Mouse (Mus musculus): Measurements from ENCODE around the gene Spop.
"Not testable (repeated sequence)": the region's sequence is repeated elsewhere in the genome, so short reads cannot be mapped to it uniquely, and the experiment has no call there.

Gene Spop

GRCm38 (mm10) chr11:95495883-95496282 is 82.0 kb downstream of the Spop start:
- no peak for DNase-seq (ENCODE audit: inconsistent ontology term)

GRCm38 (mm10) chr11:95497921-95498320 is 84.0 kb downstream of the Spop start:
- no peak for DNase-seq (ENCODE audit: inconsistent ontology term)

GRCm38 (mm10) chr11:95500412-95500811 is 86.5 kb downstream of the Spop start:
- DNase-seq (ENCODE audit: inconsistent ontology term), result no peak

DNA sequence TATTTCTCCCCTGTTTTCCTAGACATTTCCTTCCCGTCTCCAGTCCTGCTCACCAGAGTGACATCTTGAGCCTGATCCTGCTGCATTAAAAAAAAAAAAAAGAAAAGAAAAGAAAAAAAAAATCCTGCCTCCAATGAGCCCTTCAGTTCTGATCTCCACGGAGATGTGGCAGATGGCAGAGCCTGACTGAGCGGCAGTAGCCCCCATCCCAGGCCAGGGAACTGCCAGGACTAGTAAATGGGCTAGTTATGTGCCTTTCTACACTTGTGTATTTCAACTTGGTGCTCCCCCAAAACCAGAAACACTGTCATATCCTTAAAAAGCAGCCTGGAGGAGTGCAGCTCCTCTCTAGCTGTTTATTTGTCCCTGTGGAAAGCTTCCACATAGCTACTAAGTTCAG is 87.0 kb downstream of the Spop start:
- no peak for DNase-seq (ENCODE audit: inconsistent ontology term)

DNA sequence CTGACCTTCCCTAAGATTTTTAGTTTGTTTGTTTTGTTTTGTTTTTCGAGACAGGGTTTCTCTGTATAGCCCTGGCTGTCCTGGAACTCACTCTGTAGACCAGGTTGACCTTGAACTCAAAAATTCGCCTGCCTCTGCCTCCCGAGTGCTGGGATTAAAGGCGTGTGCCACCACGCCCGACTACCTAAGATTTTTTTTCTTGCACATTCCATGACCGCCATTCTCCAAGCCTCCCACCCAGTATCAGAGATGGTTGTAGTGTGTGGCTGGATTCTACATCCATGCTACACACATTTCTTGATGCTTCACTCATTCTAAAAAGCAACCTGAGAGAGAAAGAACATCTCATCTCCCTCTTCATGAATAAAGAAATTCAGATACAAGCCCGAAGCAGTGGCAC is 87.9 kb downstream of the Spop start:
- not testable (repeated sequence) for DNase-seq (ENCODE audit: inconsistent ontology term)

DNA sequence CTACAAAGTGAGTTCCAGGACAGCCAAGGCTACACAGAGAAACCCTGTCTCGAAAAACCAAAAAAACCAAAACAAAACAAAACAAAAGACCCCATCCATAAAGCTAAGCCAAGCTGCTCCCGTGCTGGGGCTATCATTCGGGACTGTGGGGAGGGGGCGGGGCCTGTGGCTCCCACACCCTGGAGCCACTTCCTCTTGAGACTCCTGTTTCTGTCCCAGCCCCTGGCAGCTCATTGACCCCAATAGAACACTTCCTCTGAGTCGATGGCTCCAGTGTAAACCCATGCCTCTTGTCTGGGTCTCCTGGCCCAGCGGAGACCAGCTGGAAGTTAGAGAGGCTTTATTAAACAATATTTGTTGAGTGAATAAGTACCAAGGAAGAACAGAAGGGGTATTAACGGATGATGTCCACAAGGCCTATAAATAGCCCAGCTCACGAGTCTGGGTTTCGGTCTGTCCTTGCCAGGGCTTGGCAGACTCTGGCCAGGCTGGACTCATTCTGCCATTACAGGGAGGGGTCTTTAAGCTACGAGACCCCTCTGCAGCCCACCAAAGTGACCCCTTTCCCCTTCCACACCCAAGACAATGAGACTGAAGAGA is 89.8 kb downstream of the Spop start:
- peak; percentile 47 for DNase-seq (ENCODE audit: inconsistent ontology term)

DNA sequence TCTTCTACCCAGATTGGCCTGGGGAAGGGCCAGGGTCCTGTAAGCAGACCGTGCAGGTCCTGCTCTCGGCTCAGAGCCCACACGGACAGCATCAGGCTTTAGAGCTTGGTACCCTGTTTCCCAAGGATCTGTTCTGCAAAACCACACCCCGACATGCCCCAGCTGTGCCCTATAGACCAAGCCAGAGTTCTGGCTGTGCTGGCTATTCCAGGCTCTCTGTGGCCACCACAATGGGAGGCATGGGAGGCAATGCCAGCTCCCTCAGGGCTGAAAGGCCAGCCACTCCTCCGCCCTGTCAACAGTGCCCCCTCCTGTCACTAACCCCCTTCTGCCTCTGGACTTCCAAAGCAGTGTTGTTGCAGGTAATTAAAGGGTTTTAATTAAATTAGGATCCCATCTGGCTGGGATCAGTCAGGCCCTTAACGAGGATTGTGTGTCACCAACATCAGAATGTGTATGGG is 90.4 kb downstream of the Spop start:
- peak; percentile 49 for DNase-seq (ENCODE audit: inconsistent ontology term)

- DNase-seq (ENCODE audit: inconsistent ontology term), result peak; percentile 67
These were observed 93.3 kb downstream of the Spop start for GRCm38 (mm10) chr11:95507041-95507716.

DNA sequence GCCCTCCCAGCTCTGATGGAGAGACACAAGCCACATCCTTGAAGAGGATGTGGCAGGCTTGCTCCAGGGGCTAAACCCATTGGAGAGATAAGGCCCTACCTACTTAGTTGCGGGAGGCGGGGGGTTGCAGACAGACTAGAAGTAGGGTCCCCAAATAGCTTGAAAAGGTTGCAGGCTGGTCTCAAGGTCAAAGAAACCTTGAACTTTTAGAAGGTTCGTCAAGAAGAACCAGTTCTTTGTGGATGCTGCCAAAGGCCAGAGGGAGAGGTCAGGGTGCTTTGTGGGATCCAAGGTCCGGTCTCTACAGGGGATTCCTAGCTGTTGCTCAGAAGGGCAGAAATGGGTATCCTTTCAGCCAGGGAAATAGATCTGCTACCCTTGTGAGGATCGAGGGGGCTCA is 93.9 kb downstream of the Spop start:
- no peak for DNase-seq (ENCODE audit: inconsistent ontology term)

DNA sequence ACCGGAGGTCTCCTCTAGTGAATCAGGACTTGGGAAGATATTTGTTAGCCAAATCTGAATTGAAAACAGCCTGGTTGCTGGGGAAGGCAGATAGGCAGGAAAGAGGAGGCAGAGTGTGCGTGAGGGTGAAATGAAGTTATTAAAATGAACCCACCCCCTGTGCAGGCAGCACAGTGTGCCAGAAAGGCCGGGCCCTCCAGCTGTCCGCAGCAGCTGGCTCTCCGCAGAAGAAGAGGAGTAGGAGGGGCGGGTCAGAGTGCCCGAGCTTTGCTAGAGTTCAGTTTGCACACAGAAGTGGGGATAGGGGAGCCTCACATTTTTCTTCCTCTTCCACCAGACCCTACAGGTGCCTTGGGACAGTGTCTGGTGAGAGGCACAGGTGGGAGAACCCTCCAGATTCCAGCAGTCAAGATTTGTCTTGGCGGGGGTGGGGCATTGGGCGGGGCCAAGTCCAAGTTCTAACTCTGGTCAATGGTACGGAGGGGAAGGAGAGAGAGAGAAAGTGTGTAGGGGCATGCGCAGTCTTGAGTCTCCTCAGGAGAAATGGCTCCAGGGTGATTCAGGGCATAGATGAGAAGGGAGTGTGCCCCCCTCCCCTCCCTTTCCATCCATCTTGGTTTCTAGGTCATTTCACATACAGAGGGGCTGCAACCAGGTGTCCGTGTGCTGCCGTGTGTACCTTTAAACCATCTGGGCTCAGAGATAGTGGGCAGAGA is 94.5 kb downstream of the Spop start:
- no peak for DNase-seq (ENCODE audit: inconsistent ontology term)

DNA sequence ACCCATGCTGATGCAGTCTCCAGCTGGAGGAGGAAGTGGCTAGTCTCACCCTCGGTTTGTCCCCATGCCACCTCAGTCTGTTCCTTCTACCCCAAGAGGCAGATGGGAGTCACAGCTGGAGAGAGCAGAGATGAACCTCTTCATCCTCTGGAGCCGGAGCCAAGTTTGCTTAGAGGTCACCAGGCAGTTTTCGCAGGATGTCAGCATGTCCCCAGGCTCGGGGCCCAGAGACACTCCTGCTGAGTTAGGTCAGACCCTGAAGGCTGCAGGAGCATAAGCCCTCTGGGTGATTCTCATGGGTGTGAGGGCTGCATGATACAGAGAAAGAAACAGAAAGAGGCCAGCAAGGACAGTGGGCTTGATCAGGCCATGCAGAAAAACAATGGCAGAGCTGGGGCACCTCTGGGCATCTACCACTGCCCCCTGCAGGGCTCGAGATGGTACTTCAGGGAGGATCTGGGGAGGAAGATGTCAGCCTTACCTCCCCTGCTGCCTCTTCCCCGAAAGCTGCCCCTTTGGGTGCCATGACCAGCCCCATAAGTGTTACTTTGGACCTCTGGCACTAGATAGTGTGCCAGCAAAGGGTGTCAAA is 95.3 kb downstream of the Spop start:
- DNase-seq (ENCODE audit: inconsistent ontology term), result no peak

GRCm38 (mm10) chr11:95510631-95511030 is 96.8 kb downstream of the Spop start:
- no peak for DNase-seq (ENCODE audit: inconsistent ontology term)

DNA sequence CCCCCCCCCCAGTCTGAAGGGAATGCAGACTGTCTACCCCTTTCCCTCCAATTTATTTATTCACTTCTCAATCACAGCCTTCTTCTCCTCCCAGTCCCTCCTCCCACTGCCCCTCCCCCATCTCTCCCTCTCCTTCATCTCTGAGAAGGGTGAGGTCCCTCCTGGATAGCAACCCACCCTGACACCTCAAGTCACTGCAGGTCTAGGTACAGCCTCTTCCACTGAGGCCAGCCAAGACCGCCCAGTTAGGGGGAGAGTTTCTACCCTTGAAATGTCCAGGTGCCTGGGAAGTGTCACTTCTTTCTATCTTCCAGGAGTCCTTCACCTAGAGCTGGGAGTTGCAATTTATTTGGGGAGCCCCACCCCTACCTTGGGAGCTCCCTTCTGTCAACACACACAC is 98.0 kb downstream of the Spop start:
- DNase-seq (ENCODE audit: inconsistent ontology term), result no peak

- DNase-seq (ENCODE audit: inconsistent ontology term), result no peak
These were observed 98.5 kb downstream of the Spop start for GRCm38 (mm10) chr11:95512383-95512782.

GRCm38 (mm10) chr11:95513461-95514297 is 99.8 kb downstream of the Spop start:
- DNase-seq (ENCODE audit: inconsistent ontology term), result peak; percentile 36

DNA sequence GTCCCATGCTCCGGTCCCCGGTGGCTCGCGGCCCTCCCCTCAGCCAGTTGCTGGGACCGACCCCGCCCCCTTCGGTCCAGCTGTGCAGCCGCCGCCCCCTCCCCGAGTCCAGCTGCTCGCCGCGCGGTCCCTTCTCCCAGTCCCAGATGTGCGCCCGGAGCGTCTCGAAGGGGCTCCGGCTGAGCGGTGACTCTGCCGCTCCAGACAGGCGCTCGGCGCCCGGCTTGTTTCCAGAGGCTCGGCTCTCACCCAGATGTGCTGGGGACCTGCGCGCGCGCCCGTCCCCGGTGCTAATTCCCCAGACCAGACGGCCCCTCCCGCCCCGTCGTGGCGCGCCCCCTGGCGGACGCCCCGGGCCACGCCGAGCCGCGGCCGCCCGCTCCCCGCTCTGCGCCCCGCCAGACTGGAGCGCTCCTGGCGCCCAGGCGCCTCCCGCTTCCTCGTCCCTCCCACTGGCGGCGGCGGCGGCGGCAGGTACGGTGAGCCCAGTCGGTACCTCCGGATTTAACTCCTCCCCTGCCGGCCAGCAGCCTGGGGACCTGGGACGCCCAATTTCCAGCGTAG is 100.5 kb downstream of the Spop start, which contains the start of gene Nxph3:
Gene Nxph3 (minus strand): TSS at position 273 of the 564 bp plus-strand sequence.
- peak; percentile 78 for DNase-seq (ENCODE audit: inconsistent ontology term)

- no peak for DNase-seq (ENCODE audit: inconsistent ontology term)
These were observed 101.8 kb downstream of the Spop start for GRCm38 (mm10) chr11:95515376-95516323.

DNA sequence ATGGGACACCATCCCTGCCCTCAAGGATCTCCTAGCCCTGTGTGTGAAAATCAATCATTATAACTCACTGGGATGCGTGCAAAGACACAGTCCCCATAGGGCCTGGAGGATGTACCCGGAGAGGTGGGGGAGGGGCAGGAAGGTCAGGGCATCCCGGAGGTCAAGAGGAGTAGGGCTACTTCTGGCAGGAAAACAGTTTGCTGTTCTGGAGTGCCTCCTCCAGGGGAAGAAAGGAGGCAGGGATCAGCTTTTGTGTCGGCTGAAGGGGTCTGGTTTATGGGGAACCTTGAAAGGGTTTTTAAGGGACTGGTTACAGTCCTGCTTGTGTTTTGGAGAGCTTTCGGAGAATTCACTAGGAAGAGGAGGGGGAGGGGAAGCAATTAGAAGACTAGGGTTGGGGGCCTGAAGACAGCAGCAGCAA is 102.6 kb downstream of the Spop start:
- DNase-seq (ENCODE audit: inconsistent ontology term), result no peak

- DNase-seq (ENCODE audit: inconsistent ontology term), result no peak
These were observed 103.3 kb downstream of the Spop start for GRCm38 (mm10) chr11:95517162-95517561.

GRCm38 (mm10) chr11:95519299-95519698 is 105.4 kb downstream of the Spop start:
- no peak for DNase-seq (ENCODE audit: inconsistent ontology term)

All from Muller cell, postnatal 12 days (primary cell).